Mouse (Mus musculus) heart, adult 2 months (tissue): ENCODE data around the gene Yap1. TPM values are rescaled to one million over a fixed set of nuclear protein-coding genes. Genes with fewer than 3 reads are reported as not detected.

Source experiments
- DNase-seq, 2 experiments: peaks; one replicate each; pipeline ENCODE4 v3.0.0; 2021
- H3K27ac ChIP-seq: fragments of 200-600 bp; 2 replicates; pipeline ENCODE4 v1.8.1; 2022
- H3K27me3 ChIP-seq: fragments of 200-500 bp; 2 replicates; pipeline ENCODE4 v1.6.1; 2012; ENCODE audit warnings: mild to moderate bottlenecking, low read length, inconsistent platforms, mixed read lengths; ENCODE audit not compliant: control insufficient read depth, insufficient read depth
- H3K36me3 ChIP-seq: fragments of 200-500 bp; 2 replicates; pipeline ENCODE4 v1.6.1; 2012; ENCODE audit warnings: low read length, inconsistent platforms; ENCODE audit not compliant: control insufficient read depth, insufficient read depth
- H3K4me1 ChIP-seq: fragments of 200-500 bp; 2 replicates; pipeline ENCODE4 v1.6.1; 2011; ENCODE audit warnings: low read length; ENCODE audit not compliant: control insufficient read depth, insufficient read depth
- H3K4me3 ChIP-seq: fragments of 200-600 bp; 2 replicates; pipeline ENCODE4 v1.8.1; 2022
- H3K79me2 ChIP-seq: fragments of 200-500 bp; replicated peaks from 2 replicates; pipeline ENCODE4 v1.6.1; 2012; ENCODE audit warnings: mild to moderate bottlenecking, inconsistent platforms, low read length, moderate library complexity, mixed read lengths; ENCODE audit not compliant: control insufficient read depth, insufficient read depth
- H3K9ac ChIP-seq: fragments of 200-500 bp; 2 replicates; pipeline ENCODE4 v1.6.1; 2012; ENCODE audit warnings: low read depth, mild to moderate bottlenecking, control low read depth, inconsistent platforms, low read length, mixed read lengths
- CTCF ChIP-seq: fragments of 200-600 bp; IDR thresholded peaks from 2 replicates; pipeline ENCODE4 v1.8.1; 2022; ENCODE audit warnings: antibody characterized with exemption, mild to moderate bottlenecking, moderate library complexity
- EP300 ChIP-seq: fragments of 200-500 bp; IDR thresholded peaks from 2 replicates; pipeline ENCODE4 v1.6.1; 2011; ENCODE audit warnings: low read depth, low read length, control low read depth; ENCODE audit not compliant: insufficient read depth
- POLR2A ChIP-seq: fragments of 200-500 bp; IDR thresholded peaks from 2 replicates; pipeline ENCODE4 v1.6.1; 2011; ENCODE audit warnings: mild to moderate bottlenecking, low read depth, low read length, control low read depth; ENCODE audit not compliant: insufficient read depth
- WGBS: fragments of 180-500 bp; shearing (Covaris S2); methylation state at CpG from one replicate; pipeline ENCODE4 v1.1.7; 2018; 5-methylcytosine and 5-hydroxymethylcytosine counted together
- intact Hi-C: fragments of 180-260 bp; cut with DNase I; formaldehyde crosslinking; loops from one replicate; pipeline ENCODE4 v1.15.1; 2025
- polyA plus RNA-seq: library from polyadenylated mRNA; depleted of rRNA; stranded (reverse); fragments of >200 nt; gene quantifications from 2 replicates; pipeline ENCODE4 v1.2.3, GENCODE M21; 2012
- total RNA-seq, 2 experiments: library from RNA; stranded (reverse); gene quantifications; 2 replicates each; pipeline ENCODE4 v1.2.3; 2021

Yap1 gene
- total and polyA plus RNA-seq, 3 experiments = 37.9 to 71.9 (median 70.7) TPM

- Histone ChIP-seq H3K4me1 (peaks cover 4% of the 10 kb centered on the region), H3K79me2 (no peaks in the 10 kb centered on the region; the same call in none of the 2 replicates), H3K4me3 (no peak overlapping the region; the same call in 1 of the 2 replicates), H3K27me3 (no peaks in the 10 kb centered on the region), H3K36me3 (peaks cover 34% of the 10 kb centered on the region), H3K27ac (no peak overlapping the region), H3K9ac (no peak overlapping the region)
- peak; percentile 15 to 34 for DNase-seq
- TF ChIP-seq POLR2A (no peak), EP300 (no peak), CTCF (no peak)
- 53% methylated on average over 7 of the region's 7 CpGs for WGBS
- intact Hi-C loops = loop anchor here (5.0 to 10.0 kb wide), 7 partner anchors 39 to 237 kb away; partner anchors contain the start of genes Birc2, Cep126, Cfap300 and Tmem123
Observed at GRCm38 (mm10) chr9:8001352-8001751, 3.0 kb downstream of the Yap1 start.

DNA sequence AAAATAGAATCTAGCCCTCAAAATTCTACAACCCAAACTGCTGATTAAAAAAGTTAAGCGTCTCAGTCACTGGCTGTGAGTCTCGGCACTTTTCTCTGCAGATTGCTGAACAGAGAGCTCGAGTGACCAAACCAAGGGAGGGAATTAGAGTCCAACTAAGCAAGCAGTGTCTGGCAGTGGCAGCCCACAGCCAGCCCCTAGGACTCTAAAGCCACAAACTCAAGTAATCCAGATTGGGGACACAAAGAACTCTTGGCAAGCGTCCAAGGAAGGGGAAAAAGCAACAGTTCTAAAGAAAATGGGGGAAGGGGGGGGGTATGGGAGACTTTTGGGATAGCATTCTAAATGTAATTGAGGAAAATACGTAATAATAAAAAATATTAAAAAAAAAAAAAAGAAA lies 10.1 kb downstream of the Yap1 start:
- TF ChIP-seq POLR2A (no peak), EP300 (no peak), CTCF (no peak)
- DNase-seq = no peak
- Histone ChIP-seq H3K79me2 (peaks cover 11% of the 10 kb centered on the region), H3K27ac (no peak overlapping the region), H3K36me3 (peaks cover 48% of the 10 kb centered on the region), H3K9ac (no peak overlapping the region), H3K27me3 (no peaks in the 10 kb centered on the region), H3K4me3 (no peak overlapping the region), H3K4me1 (peaks cover 20% of the 10 kb centered on the region)
- intact Hi-C loops = no loop called here
- WGBS = 65% methylated on average over 5 of the region's 5 CpGs

GRCm38 (mm10) chr9:7992651-7993050 lies 11.7 kb downstream of the Yap1 start:
- intact Hi-C loops = no loop called here

DNA sequence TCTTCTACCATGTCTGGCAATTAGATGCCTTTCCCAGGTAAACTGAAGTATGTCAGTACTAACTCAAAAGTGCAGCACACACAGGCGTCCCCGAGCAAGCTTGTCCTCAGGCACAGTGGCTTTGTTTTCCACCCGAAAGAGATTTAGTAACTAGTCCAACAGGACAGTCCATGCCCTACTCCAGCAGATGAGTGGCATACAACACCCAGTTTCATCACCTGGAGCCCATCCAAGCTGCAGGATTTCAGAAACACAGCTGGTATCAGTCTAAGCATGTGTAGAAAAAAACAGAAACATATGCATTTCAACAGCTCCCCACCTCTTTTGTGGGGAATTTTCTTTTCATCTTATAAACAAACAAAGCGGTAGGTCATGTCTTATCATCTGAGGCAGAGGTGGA lies 13.5 kb downstream of the Yap1 start:
- Histone ChIP-seq H3K9ac (no peak overlapping the region), H3K4me1 (peaks cover 18% of the 10 kb centered on the region), H3K79me2 (peaks cover 12% of the 10 kb centered on the region), H3K27ac (no peak overlapping the region), H3K36me3 (peaks cover 44% of the 10 kb centered on the region), H3K4me3 (no peak overlapping the region), H3K27me3 (no peaks in the 10 kb centered on the region)
- 66% methylated on average over 4 of the region's 4 CpGs for WGBS
- DNase-seq = no peak
- no peak for TF ChIP-seq POLR2A
- TF ChIP-seq CTCF = no peak
- TF ChIP-seq EP300 = no peak
- intact Hi-C loops = no loop called here

More at GRCm38 (mm10) chr9:7992651-7993050, 11.7 kb downstream of the Yap1 start:
- Histone ChIP-seq H3K27me3 (no peaks in the 10 kb centered on the region), H3K4me1 (peaks cover 18% of the 10 kb centered on the region), H3K9ac (no peak overlapping the region), H3K4me3 (no peak overlapping the region), H3K79me2 (peaks cover 13% of the 10 kb centered on the region), H3K27ac (peak overlapping the region; percentile 43), H3K36me3 (peaks cover 45% of the 10 kb centered on the region)
- WGBS = 14% methylated on average over 3 of the region's 3 CpGs
- DNase-seq = peak; percentile 42 to 47
- no peak for TF ChIP-seq CTCF
- TF ChIP-seq POLR2A = no peak
- no peak for TF ChIP-seq EP300

- intact Hi-C loops = no loop called here
- no peak overlapping the region for H3K9ac ChIP-seq
- no peaks in the 10 kb centered on the region for H3K27me3 ChIP-seq
- WGBS = 81% methylated on average over 5 of the region's 5 CpGs
- no peak for DNase-seq
- peaks cover 13% of the 10 kb centered on the region for H3K79me2 ChIP-seq
- TF ChIP-seq EP300 = no peak
- no peak for TF ChIP-seq POLR2A
- no peak for TF ChIP-seq CTCF
- peaks cover 15% of the 10 kb centered on the region for H3K4me1 ChIP-seq
- peaks cover 48% of the 10 kb centered on the region for H3K36me3 ChIP-seq
- H3K4me3 ChIP-seq = no peak overlapping the region
- H3K27ac ChIP-seq = no peak overlapping the region
Observed at GRCm38 (mm10) chr9:7987119-7987518, 17.3 kb downstream of the Yap1 start.

DNA sequence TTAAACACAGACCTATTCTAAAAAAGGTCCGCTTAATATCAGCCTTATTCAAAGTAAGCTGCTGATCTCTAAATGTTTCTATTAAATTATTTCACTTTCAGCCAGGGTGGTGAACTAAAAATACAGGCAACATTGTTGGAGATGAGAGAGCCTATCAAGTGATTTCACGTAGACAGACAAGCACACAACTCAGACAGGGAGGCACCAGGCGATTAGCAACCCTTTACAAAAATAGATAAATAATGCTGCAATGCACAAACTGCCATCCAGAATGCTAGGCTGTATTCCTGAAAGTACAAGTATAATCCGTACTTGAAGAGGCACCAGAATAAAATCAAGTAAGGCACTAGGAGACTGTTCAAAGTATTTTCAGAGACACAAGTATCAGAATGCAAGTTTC lies 20.1 kb downstream of the Yap1 start:
- peak overlapping the region; percentile 77 for H3K27ac ChIP-seq

More for the DNA sequence above, 20.1 kb downstream of the Yap1 start:
- DNase-seq = peak in 1 of 2 experiments; percentile 23
- H3K4me1 ChIP-seq = peaks cover 11% of the 10 kb centered on the region
- no peaks in the 10 kb centered on the region for H3K27me3 ChIP-seq
- H3K9ac ChIP-seq = no peak overlapping the region
- intact Hi-C loops = no loop called here
- H3K4me3 ChIP-seq = no peak overlapping the region
- peaks cover 56% of the 10 kb centered on the region for H3K36me3 ChIP-seq
- H3K79me2 ChIP-seq = peaks cover 6% of the 10 kb centered on the region
- TF ChIP-seq POLR2A = no peak
- TF ChIP-seq EP300 = no peak
- TF ChIP-seq CTCF = no peak
- WGBS = 36% methylated on average over 4 of the region's 4 CpGs
